Mouse (Mus musculus): ENCODE measurements around the gene Tubg1. TPM values are rescaled to one million over a fixed set of nuclear protein-coding genes. Genes with fewer than 3 reads are reported as not detected.

The Tubg1 gene
- polyA plus RNA-seq, 1 experiment from 2014 or later: 103 TPM

- H3K27ac ChIP-seq: peak overlapping the region; percentile 78
- H3K4me2 ChIP-seq: peak overlapping the region; percentile 89
- peaks cover 79% of the 10 kb centered on the region for H3K27me3 ChIP-seq
- H3K4me1 ChIP-seq: peaks cover 76% of the 10 kb centered on the region
- WGBS: under 1% methylated on average over 31 of the region's 31 CpGs
- H3K36me3 ChIP-seq (replicated peaks): peaks cover 11% of the 10 kb centered on the region
- no peaks in the 10 kb centered on the region for H3K9me3 ChIP-seq
- H3K9ac ChIP-seq: peak overlapping the region; percentile 56
- peak overlapping the region; percentile 45 for H3K4me3 ChIP-seq (replicated peaks)
- peak; percentile 54 for ATAC-seq (ENCODE audit: low FRiP score)
Measured at GRCm38 (mm10) chr11:101171721-101172433, 52.1 kb downstream of the Tubg1 start.

DNA sequence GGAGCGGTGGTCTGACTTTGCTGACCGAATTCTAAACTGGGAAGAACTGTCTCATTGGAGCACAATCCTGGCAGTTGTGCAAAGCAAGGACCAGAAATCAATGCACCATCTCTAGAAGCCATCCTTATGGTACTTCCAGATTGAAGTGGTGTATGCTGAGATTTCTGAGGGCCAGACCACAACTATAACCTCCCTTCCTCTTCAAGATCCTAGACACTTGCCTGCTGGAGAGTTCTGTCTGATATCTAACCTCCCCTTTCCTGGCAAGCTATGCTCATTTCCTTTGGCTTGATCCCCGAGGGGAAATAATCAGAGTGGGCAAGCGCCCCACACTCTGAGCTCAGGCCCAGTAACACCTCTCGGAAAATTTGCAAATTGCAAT lies 52.7 kb downstream of the Tubg1 start:
- 12% methylated on average over 5 of the region's 5 CpGs for WGBS
- Histone ChIP-seq H3K27me3 (peaks cover 79% of the 10 kb centered on the region), H3K27ac (peak overlapping the region; percentile 78), H3K9me3 (no peaks in the 10 kb centered on the region), H3K9ac (peak overlapping the region; percentile 56), H3K36me3 (replicated peaks) (peaks cover 6% of the 10 kb centered on the region), H3K4me2 (peak overlapping the region; percentile 89), H3K4me3 (replicated peaks) (peak overlapping the region; percentile 45), H3K4me1 (peaks cover 82% of the 10 kb centered on the region)
- ATAC-seq (ENCODE audit: low FRiP score): no peak

- no peak for ATAC-seq (ENCODE audit: low FRiP score)
- H3K4me1 ChIP-seq: peaks cover 83% of the 10 kb centered on the region
- no peaks in the 10 kb centered on the region for H3K36me3 ChIP-seq (replicated peaks)
- H3K9me3 ChIP-seq: no peaks in the 10 kb centered on the region
- peak overlapping the region; percentile 60 for H3K4me2 ChIP-seq
- peaks cover 79% of the 10 kb centered on the region for H3K27me3 ChIP-seq
- H3K9ac ChIP-seq: 0 out of 2 replicates have a peak overlapping the region, but pooled peaks have one; percentile 58
- 8% methylated on average over 11 of the region's 11 CpGs for WGBS
- H3K4me3 ChIP-seq (replicated peaks): peak overlapping the region; percentile 28; the same call in 1 of the 2 replicates
- H3K27ac ChIP-seq: no peak overlapping the region
Measured at GRCm38 (mm10) chr11:101173112-101173511, 53.4 kb downstream of the Tubg1 start.

DNA sequence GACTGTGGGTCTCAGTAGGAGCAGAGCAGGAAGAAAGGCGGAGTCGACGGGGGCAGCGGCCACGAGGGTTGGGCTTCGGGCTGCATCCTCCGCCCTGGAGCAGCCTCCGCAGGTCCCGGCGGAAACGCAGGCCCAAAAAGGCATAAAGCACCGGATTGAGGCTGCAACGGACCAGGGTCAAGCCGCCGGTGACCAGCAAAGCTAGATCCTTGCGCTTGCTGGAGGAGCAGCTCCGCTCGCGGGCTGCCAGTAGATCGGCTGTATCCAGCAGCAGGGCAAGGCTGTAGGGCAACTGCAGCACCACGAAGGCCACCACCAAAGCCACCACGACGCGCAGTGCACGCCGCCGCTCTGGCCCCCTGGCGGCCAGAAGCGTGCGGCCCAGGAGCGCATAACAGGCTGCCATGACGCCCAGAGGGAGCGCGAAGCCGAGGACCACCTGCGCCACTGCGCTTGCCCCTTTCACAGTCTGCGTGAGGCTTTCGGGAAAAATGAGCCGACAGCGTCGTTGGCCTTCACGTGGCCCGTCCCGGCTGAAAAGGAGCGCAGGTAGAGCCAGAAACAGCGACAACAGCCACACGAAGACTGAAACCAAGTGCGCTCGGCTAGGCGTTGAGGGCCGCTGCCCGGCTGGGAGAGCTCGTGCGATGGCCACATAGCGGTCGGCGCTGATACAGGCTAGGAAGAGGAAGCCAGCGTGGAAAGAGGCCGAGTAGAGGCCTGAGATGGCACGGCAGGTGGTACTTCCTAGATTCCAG lies 54.1 kb downstream of the Tubg1 start:
- Histone ChIP-seq H3K36me3 (replicated peaks) (no peaks in the 10 kb centered on the region), H3K9me3 (no peaks in the 10 kb centered on the region), H3K27me3 (peaks cover 79% of the 10 kb centered on the region), H3K4me3 (replicated peaks) (peak overlapping the region; percentile 28), H3K4me1 (peaks cover 78% of the 10 kb centered on the region), H3K4me2 (peak overlapping the region; percentile 60), H3K9ac (peak overlapping the region; percentile 58), H3K27ac (no peak overlapping the region)
- peak; percentile 58 for ATAC-seq (ENCODE audit: low FRiP score)
- under 1% methylated on average over 61 of the region's 61 CpGs for WGBS

GRCm38 (mm10) chr11:101174389-101174745 lies 54.6 kb downstream of the Tubg1 start:
- H3K4me2 ChIP-seq: peak overlapping the region; percentile 60
- no peaks in the 10 kb centered on the region for H3K9me3 ChIP-seq
- no peaks in the 10 kb centered on the region for H3K36me3 ChIP-seq (replicated peaks)
- 0 out of 2 replicates have a peak overlapping the region, but pooled peaks have one; percentile 58 for H3K9ac ChIP-seq
- peaks cover 79% of the 10 kb centered on the region for H3K27me3 ChIP-seq
- WGBS: 31% methylated on average over 9 of the region's 9 CpGs
- H3K27ac ChIP-seq: no peak overlapping the region
- H3K4me1 ChIP-seq: peaks cover 73% of the 10 kb centered on the region
- ATAC-seq (ENCODE audit: low FRiP score): no peak
- peak overlapping the region; percentile 28 for H3K4me3 ChIP-seq (replicated peaks)

DNA sequence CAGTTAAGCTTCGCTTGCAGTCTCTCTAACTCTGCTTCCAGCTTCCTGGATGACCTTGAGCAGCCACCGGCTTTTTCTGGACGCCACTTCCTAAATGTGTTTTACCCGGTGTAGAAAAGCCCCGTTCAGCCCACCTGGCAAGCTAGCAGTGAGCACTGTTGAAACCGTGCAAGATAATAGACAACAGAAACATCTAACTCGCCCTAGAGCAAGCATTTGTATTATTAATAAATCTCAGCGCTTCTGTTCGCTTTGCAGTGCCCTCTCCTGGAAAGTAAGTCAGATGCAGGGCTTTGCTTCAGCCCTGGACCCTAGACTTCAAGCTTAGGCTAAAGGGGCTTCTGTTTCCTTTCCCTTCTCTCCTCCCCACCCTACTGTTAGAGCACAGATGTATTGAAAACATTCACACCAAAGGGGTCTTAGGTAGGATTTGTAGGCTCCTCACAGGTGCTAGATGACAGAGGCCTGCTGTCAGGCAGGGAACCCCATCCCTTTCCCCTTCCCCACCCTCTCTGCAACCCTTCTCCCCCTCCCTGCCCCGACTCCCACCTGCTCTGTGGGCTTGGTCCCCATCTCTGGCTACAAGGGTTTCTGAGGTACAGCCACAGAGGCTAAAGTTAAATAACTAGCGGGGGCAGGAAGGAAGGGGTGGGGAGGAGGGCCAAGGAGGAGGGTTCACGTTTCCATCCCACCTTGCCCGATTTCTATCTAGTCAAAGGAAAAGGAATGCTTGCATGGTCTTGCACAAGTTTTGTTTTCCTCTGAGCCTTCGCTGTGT lies 55.3 kb downstream of the Tubg1 start, which contains the start of gene Ccr10:
TSS of gene Ccr10 (minus strand) at position 593 of the 778 bp plus-strand sequence.
- H3K27ac ChIP-seq: no peak within 1 kb of the TSS
- peaks cover 66% of the 10 kb centered on the region for H3K4me1 ChIP-seq
- H3K9ac ChIP-seq: peak within 1 kb of the TSS; percentile 44
- H3K4me2 ChIP-seq: peak within 1 kb of the TSS; percentile 60
- no peaks in the 10 kb centered on the region for H3K9me3 ChIP-seq
- 21% methylated on average over 14 of the region's 14 CpGs for WGBS
- H3K36me3 ChIP-seq (replicated peaks): no peaks in the 10 kb centered on the region
- H3K27me3 ChIP-seq: peaks cover 77% of the 10 kb centered on the region
- H3K4me3 ChIP-seq (replicated peaks): peak within 1 kb of the TSS; percentile 36
- ATAC-seq (ENCODE audit: low FRiP score): no peak

DNA sequence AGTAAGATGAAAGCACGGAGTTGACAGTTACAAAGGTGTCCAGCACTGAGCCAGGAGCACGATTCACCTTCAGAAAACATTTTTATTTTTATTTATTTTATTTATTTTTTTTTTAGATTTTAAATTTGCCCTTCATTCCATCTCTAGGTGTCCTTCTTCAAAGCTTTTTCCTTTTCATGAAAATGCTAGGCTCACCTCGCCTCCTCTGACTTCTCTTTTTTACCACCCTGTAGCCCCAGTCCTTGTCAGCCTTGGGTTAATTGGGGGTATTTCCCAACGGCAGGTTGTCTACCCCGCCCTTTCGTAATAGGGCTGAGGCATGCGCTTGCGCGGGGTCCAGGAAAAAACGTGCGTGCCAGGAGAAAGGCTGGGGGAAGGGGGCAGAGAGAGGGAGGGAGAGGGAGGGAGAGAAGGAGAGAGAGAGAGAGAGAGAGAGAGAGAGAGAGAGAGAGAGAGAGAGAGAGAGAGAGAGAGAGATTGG lies 55.9 kb downstream of the Tubg1 start:
- H3K36me3 ChIP-seq (replicated peaks): no peaks in the 10 kb centered on the region
- peak overlapping the region; percentile 58 for H3K4me2 ChIP-seq
- ATAC-seq (ENCODE audit: low FRiP score): no peak
- WGBS: 10% methylated on average over 11 of the region's 11 CpGs
- H3K9ac ChIP-seq: peak overlapping the region; percentile 44
- H3K9me3 ChIP-seq: no peaks in the 10 kb centered on the region
- H3K4me3 ChIP-seq (replicated peaks): peak overlapping the region; percentile 36
- peaks cover 60% of the 10 kb centered on the region for H3K4me1 ChIP-seq
- peaks cover 77% of the 10 kb centered on the region for H3K27me3 ChIP-seq
- no peak overlapping the region for H3K27ac ChIP-seq

Small RNAs within 50 kb of the gene (microRNA-seq; reads per million reads assigned to microRNA genes)
- not detected for gene Gm27626

Other genes starting within 250 kb of the Tubg1 start
- 30.8 and 34.1 TPM in 2 replicates for gene Stat3, start 180.4 kb upstream of the Tubg1 start, polyA plus RNA-seq (2016; fragmentation: Nextera tagmentation; extraction: Ambion mirVana)
- 29.9 and 35.6 TPM in 2 replicates for gene Cavin1, start 149.1 kb upstream of the Tubg1 start, polyA plus RNA-seq (2016; fragmentation: Nextera tagmentation; extraction: Ambion mirVana)
- 48.9 and 54.9 TPM in 2 replicates for gene Atp6v0a1, start 110.5 kb upstream of the Tubg1 start, polyA plus RNA-seq (2016; fragmentation: Nextera tagmentation; extraction: Ambion mirVana)
- 7.8 and 8.7 TPM in 2 replicates for gene Naglu, start 49.9 kb upstream of the Tubg1 start, polyA plus RNA-seq (2016; fragmentation: Nextera tagmentation; extraction: Ambion mirVana)
- 0.19 and 0.33 TPM in 2 replicates for gene Hsd17b1, start 41.5 kb upstream of the Tubg1 start, polyA plus RNA-seq (2016; fragmentation: Nextera tagmentation; extraction: Ambion mirVana)
- gene Coasy, start 37.4 kb upstream of the Tubg1 start, polyA plus RNA-seq (2016; fragmentation: Nextera tagmentation; extraction: Ambion mirVana): 50.7 and 50.9 TPM in 2 replicates
- gene Mlx, start 32.7 kb upstream of the Tubg1 start, polyA plus RNA-seq (2016; fragmentation: Nextera tagmentation; extraction: Ambion mirVana): 47.6 and 52.6 TPM in 2 replicates
- gene Psmc3ip, start 24.5 kb upstream of the Tubg1 start, polyA plus RNA-seq (2016; fragmentation: Nextera tagmentation; extraction: Ambion mirVana): 59.0 and 62.1 TPM in 2 replicates
- 18.6 and 19.3 TPM in 2 replicates for gene Retreg3, start within 50 bp of the Tubg1 start, polyA plus RNA-seq (2016; fragmentation: Nextera tagmentation; extraction: Ambion mirVana)
- gene Tubg2, start 36.0 kb downstream of the Tubg1 start, polyA plus RNA-seq (2016; fragmentation: Nextera tagmentation; extraction: Ambion mirVana): 7.6 and 8.3 TPM in 2 replicates
- gene Cntnap1, start 50.6 kb downstream of the Tubg1 start, polyA plus RNA-seq (2016; fragmentation: Nextera tagmentation; extraction: Ambion mirVana): 0.46 and 0.57 TPM in 2 replicates
- gene Plekhh3, start 51.4 kb downstream of the Tubg1 start, polyA plus RNA-seq (2016; fragmentation: Nextera tagmentation; extraction: Ambion mirVana): 9.2 and 9.6 TPM in 2 replicates
- gene Ccr10, start 55.5 kb downstream of the Tubg1 start, polyA plus RNA-seq (2016; fragmentation: Nextera tagmentation; extraction: Ambion mirVana): 0.10 TPM in 1 of 2 replicates, not detected in the other
- gene Ezh1, start 106.5 kb downstream of the Tubg1 start, polyA plus RNA-seq (2016; fragmentation: Nextera tagmentation; extraction: Ambion mirVana): 11.1 and 12.5 TPM in 2 replicates
- gene Ramp2, start 126.1 kb downstream of the Tubg1 start, polyA plus RNA-seq (2016; fragmentation: Nextera tagmentation; extraction: Ambion mirVana): 43.7 and 49.6 TPM in 2 replicates
- gene Vps25, start 133.8 kb downstream of the Tubg1 start, polyA plus RNA-seq (2016; fragmentation: Nextera tagmentation; extraction: Ambion mirVana): 90.4 and 93.1 TPM in 2 replicates
- 5.7 and 7.5 TPM in 2 replicates for gene Wnk4, start 140.6 kb downstream of the Tubg1 start, polyA plus RNA-seq (2016; fragmentation: Nextera tagmentation; extraction: Ambion mirVana)
- 1.6 TPM in 2 replicates for gene Cntd1, start 159.1 kb downstream of the Tubg1 start, polyA plus RNA-seq (2016; fragmentation: Nextera tagmentation; extraction: Ambion mirVana)
- 178 and 183 TPM in 2 replicates for gene Coa3, start 159.2 kb downstream of the Tubg1 start, polyA plus RNA-seq (2016; fragmentation: Nextera tagmentation; extraction: Ambion mirVana)
- gene Becn1, start 182.3 kb downstream of the Tubg1 start, polyA plus RNA-seq (2016; fragmentation: Nextera tagmentation; extraction: Ambion mirVana): 164 and 169 TPM in 2 replicates
- gene Psme3, start 196.3 kb downstream of the Tubg1 start, polyA plus RNA-seq (2016; fragmentation: Nextera tagmentation; extraction: Ambion mirVana): 182 and 189 TPM in 2 replicates
- 2.9 and 3.1 TPM in 2 replicates for gene Aoc2, start 205.1 kb downstream of the Tubg1 start, polyA plus RNA-seq (2016; fragmentation: Nextera tagmentation; extraction: Ambion mirVana)
- not detected in 2 replicates for gene Aoc3, start 210.7 kb downstream of the Tubg1 start, polyA plus RNA-seq (2016; fragmentation: Nextera tagmentation; extraction: Ambion mirVana)
- gene G6pc, start 247.6 kb downstream of the Tubg1 start, polyA plus RNA-seq (2016; fragmentation: Nextera tagmentation; extraction: Ambion mirVana): not detected in 2 replicates